ENCODE assay signal across 24 mouse cellular contexts in genomic region chr10:72762964-72763363, GRCm38 (mm10).
DNase-seq lines count a peak whose midpoint lies in the region; ATAC-seq and TF ChIP-seq lines count a peak whose summit lies in the region.
"Had no signal": no experiment of that assay in that cellular context is flagged by ENCODE, and none has a peak within 500 bp of the region (broad histone marks: within the 10 kb centered on the region; RNA-seq: fewer than 3 reads in every experiment).

No protein-coding gene starts in this region.

- H3K4me2 ChIP-seq in hindbrain, embryonic 11.5 days (replicated peaks; ENCODE audit: low read depth, low read length) = no peak overlapping the region
- H3K4me2 ChIP-seq in hindbrain, embryonic 16.5 days (ENCODE audit: low read length) = no peak overlapping the region
- no peak overlapping the region for H3K4me2 ChIP-seq in midbrain, embryonic 12.5 days (replicated peaks)
- no peak overlapping the region for H3K4me2 ChIP-seq in midbrain, postnatal 0 days (ENCODE audit: low read depth, low read length, poor library complexity, severe bottlenecking)
- H3K4me2 ChIP-seq: embryonic facial prominence, embryonic 13.5 days; heart, embryonic 11.5 days; heart, embryonic 15.5 days; hindbrain, embryonic 15.5 days had no signal

- H3K4me3 ChIP-seq in hindbrain, embryonic 11.5 days (ENCODE audit: low read depth, low read length) = no peak overlapping the region
- H3K4me3 ChIP-seq in hindbrain, embryonic 16.5 days (ENCODE audit: low read length) = no peak overlapping the region
- H3K4me3 ChIP-seq in midbrain, embryonic 12.5 days = no peak overlapping the region
- H3K4me3 ChIP-seq in midbrain, postnatal 0 days (ENCODE audit: low read depth, low read length) = no peak overlapping the region
- H3K4me3 ChIP-seq: embryonic facial prominence, embryonic 13.5 days; heart, adult 2 months; heart, embryonic 15.5 days; hindbrain, embryonic 15.5 days had no signal

- no peaks in the 10 kb centered on the region for H3K36me3 ChIP-seq in hindbrain, embryonic 11.5 days (ENCODE audit: control insufficient read depth, insufficient read depth, low read length)
- H3K36me3 ChIP-seq in hindbrain, embryonic 16.5 days (ENCODE audit: control insufficient read depth, insufficient read depth, low read length) = no peaks in the 10 kb centered on the region
- H3K36me3 ChIP-seq in midbrain, embryonic 12.5 days = no peaks in the 10 kb centered on the region
- H3K36me3 ChIP-seq in midbrain, postnatal 0 days (ENCODE audit: insufficient read depth, low read length) = no peaks in the 10 kb centered on the region
- H3K36me3 ChIP-seq: embryonic facial prominence, embryonic 13.5 days; G1E; heart, embryonic 15.5 days; hindbrain, embryonic 15.5 days had no signal

- H3K4me1 ChIP-seq in hindbrain, embryonic 11.5 days (replicated peaks; ENCODE audit: control insufficient read depth, insufficient read depth, low read length) = no peaks in the 10 kb centered on the region
- H3K4me1 ChIP-seq in hindbrain, embryonic 16.5 days (ENCODE audit: control insufficient read depth, insufficient read depth, low read depth, low read length) = no peaks in the 10 kb centered on the region
- H3K4me1 ChIP-seq in midbrain, embryonic 12.5 days = no peaks in the 10 kb centered on the region; the same call in 1 of the 2 replicates
- no peaks in the 10 kb centered on the region for H3K4me1 ChIP-seq in midbrain, postnatal 0 days (ENCODE audit: insufficient read depth, low read length)
- H3K4me1 ChIP-seq: embryonic facial prominence, embryonic 13.5 days; heart, embryonic 15.5 days; hindbrain, embryonic 15.5 days had no signal

- 43% methylated on average over 6 of the region's 6 CpGs for WGBS in hindbrain, embryonic 11.5 days
- WGBS in hindbrain, embryonic 16.5 days = 40% methylated on average over 6 of the region's 6 CpGs
- WGBS in midbrain, embryonic 12.5 days = 31% methylated on average over 6 of the region's 6 CpGs
- 37% methylated on average over 6 of the region's 6 CpGs for WGBS in midbrain, postnatal 0 days

- no peaks in the 10 kb centered on the region for H3K9me3 ChIP-seq in hindbrain, embryonic 11.5 days (ENCODE audit: control insufficient read depth, low read length)
- no peaks in the 10 kb centered on the region for H3K9me3 ChIP-seq in hindbrain, embryonic 16.5 days (ENCODE audit: control insufficient read depth, low read length)
- no peaks in the 10 kb centered on the region for H3K9me3 ChIP-seq in midbrain, embryonic 12.5 days
- no peaks in the 10 kb centered on the region for H3K9me3 ChIP-seq in midbrain, postnatal 0 days (ENCODE audit: low read length)
- H3K9me3 ChIP-seq: embryonic facial prominence, embryonic 13.5 days; G1E; heart, embryonic 15.5 days; hindbrain, embryonic 15.5 days had no signal

- DNase-seq in embryo, embryonic 10 days (ENCODE audit: low spot score) = peak; percentile 9
- DNase-seq in embryo, embryonic 9.5 days (ENCODE audit: extremely low spot score) = no peak
- peak; percentile 10 for DNase-seq in hindbrain, embryonic 11.5 days (ENCODE audit: low spot score)
- no peak for DNase-seq in midbrain, postnatal 0 days (ENCODE audit: low spot score)
- DNase-seq in embryo, embryonic 11 days = peak; percentile 2
- DNase-seq: adrenal gland, adult 8-10 months; B cell, adult 2 months; cerebellum, adult 18-20 months; cerebellum, adult 9-11 months; cerebellum, postnatal 36 days; gastrocnemius, postnatal 14 days; heart, adult 2 months had no signal

- H3K27ac ChIP-seq in hindbrain, embryonic 11.5 days (ENCODE audit: low read depth, low read length) = no peak overlapping the region
- H3K27ac ChIP-seq in hindbrain, embryonic 16.5 days (ENCODE audit: low read depth, low read length) = no peak overlapping the region
- H3K27ac ChIP-seq in midbrain, embryonic 12.5 days (replicated peaks) = no peak overlapping the region; the same call in 1 of the 2 replicates
- no peak overlapping the region for H3K27ac ChIP-seq in midbrain, postnatal 0 days (ENCODE audit: low read depth, low read length)
- H3K27ac ChIP-seq: embryonic facial prominence, embryonic 13.5 days; heart, adult 2 months; heart, embryonic 15.5 days; hindbrain, embryonic 15.5 days had no signal

- no peak overlapping the region for H3K9ac ChIP-seq in hindbrain, embryonic 11.5 days (ENCODE audit: low read depth, low read length)
- no peak overlapping the region for H3K9ac ChIP-seq in hindbrain, embryonic 16.5 days (ENCODE audit: low read depth, low read length)
- H3K9ac ChIP-seq in midbrain, embryonic 12.5 days (replicated peaks) = no peak overlapping the region
- no peak overlapping the region for H3K9ac ChIP-seq in midbrain, postnatal 0 days (replicated peaks; ENCODE audit: low read length, poor library complexity, severe bottlenecking)
- H3K9ac ChIP-seq: embryonic facial prominence, embryonic 13.5 days; heart, embryonic 15.5 days; hindbrain, embryonic 15.5 days had no signal

- peak; percentile 72 for ATAC-seq in hindbrain, embryonic 11.5 days (ENCODE audit: low FRiP score)
- no peak for ATAC-seq in hindbrain, embryonic 16.5 days
- ATAC-seq in midbrain, embryonic 12.5 days (ENCODE audit: low FRiP score, low read depth) = peak; percentile 75
- no peak for ATAC-seq in midbrain, postnatal 0 days (ENCODE audit: low FRiP score)
- no peak for ATAC-seq in cerebellum, adult (ENCODE audit: insufficient number of reproducible peaks, low FRiP score, low TSS enrichment)
- ATAC-seq: CD4-positive, CD25-positive, alpha-beta regulatory T cell, adult 4 months; forebrain, embryonic 16.5 days; inflammation-experienced regulatory T-cells, adult 6 months; intestine, postnatal 0 days had no signal

- no peak for TF ChIP-seq CTCF in midbrain, postnatal 0 days (IDR thresholded peaks at IDR 0.05)

- H3K27me3 ChIP-seq in hindbrain, embryonic 11.5 days (ENCODE audit: control insufficient read depth, insufficient read depth, low read length) = no peaks in the 10 kb centered on the region
- no peaks in the 10 kb centered on the region for H3K27me3 ChIP-seq in hindbrain, embryonic 16.5 days (replicated peaks; ENCODE audit: control insufficient read depth, insufficient read depth, low read length)
- H3K27me3 ChIP-seq in midbrain, embryonic 12.5 days = no peaks in the 10 kb centered on the region
- H3K27me3 ChIP-seq in midbrain, postnatal 0 days (ENCODE audit: insufficient read depth, low read length) = no peaks in the 10 kb centered on the region
- H3K27me3 ChIP-seq: embryonic facial prominence, embryonic 13.5 days; heart, embryonic 15.5 days; hindbrain, embryonic 15.5 days had no signal

Comparison
In these comparisons a context has a peak if more than half of its experiments do, and no peak if none do; other contexts are left out.
1. DNase-seq: peak in embryo, embryonic 10 days (single experiment), hindbrain, embryonic 11.5 days (single experiment) and embryo, embryonic 11 days (single experiment); none in embryo, embryonic 9.5 days (single experiment) and midbrain, postnatal 0 days (single experiment).
2. ATAC-seq: peak in hindbrain, embryonic 11.5 days (single experiment) and midbrain, embryonic 12.5 days (single experiment); none in hindbrain, embryonic 16.5 days (single experiment), midbrain, postnatal 0 days (single experiment) and cerebellum, adult (single experiment).